Mouse (Mus musculus) adrenal gland, adult (tissue): ENCODE results near the gene Snrnp200.
"Not testable (repeated sequence)": the region's sequence is repeated elsewhere in the genome, so short reads cannot be mapped to it uniquely, and the experiment has no call there.

Experiments used
- DNase-seq, 2 experiments: peaks; one replicate each; pipeline ENCODE4 v3.0.0; 2022 to 2023; ENCODE audit warnings: low spot score in 1 of 2; ENCODE audit not compliant: inconsistent age in 2 of 2

Snrnp200 gene

DNA sequence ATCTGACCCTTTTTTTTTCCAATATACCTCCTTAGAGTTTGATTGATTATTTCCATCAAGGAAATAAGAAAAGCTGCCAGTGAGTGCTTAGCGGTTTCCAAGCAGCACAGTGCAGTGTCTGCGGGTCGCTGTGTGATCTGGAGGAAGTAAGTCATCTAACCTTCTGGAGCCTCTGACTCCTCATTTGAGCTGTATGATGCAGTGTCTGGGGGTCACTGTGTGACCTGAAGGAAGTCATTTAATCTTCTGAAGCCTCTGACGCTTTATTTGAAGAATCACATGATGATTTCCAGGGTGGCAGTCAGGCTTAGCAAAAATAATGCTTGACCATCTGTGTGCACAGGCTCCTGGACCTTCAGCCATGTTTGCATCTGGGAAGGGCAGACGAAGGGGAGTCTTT lies 44.6 kb downstream of the Snrnp200 start:
- DNase-seq = peak in 1 of 2 experiments; percentile 50

DNA sequence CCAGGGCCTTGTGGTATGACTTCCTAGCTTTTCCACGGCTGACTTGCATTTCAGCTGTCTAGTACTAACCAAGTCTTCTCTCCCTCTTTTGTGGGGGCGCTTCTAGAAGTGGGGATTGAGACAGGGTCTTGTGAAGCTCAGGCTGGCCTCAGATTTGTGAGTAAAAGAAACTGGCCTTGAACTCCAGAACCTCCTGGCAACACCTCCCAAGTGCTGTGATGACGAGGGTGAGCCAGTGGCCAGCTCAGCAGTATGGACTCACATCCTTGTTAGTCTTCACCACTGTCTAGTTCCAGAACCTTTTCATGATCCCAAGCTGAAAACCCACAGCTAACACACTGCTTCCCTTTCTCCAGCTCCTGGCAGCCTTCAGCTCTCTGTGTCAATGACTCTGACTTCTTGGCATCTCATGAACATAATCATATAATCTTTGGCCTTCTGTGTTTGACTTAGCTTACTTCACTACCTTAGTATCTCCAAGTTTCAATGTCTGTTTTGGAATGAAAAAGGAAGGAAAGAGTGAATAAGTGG lies 46.5 kb downstream of the Snrnp200 start:
- DNase-seq = peak; percentile 46 to 72

DNA sequence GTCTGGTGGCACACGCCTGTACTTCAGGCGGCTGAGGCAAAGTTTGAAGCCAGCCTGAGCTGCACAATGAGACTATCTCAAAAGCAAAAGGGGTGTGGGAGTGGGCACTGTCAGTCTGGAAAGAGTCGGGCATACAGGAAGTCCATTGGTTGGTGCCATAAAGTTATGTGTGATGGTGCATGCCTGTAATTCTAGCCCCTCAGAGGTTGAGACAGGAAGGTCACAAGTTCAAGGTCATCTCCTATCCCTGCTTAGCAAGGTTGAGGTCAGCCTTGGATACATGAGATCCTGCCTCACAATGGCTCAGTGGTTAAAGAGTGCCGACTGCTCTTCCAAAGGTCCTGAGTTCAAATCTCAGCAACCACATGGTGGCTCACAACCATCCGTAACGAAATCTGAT lies 47.1 kb downstream of the Snrnp200 start:
- no peak for DNase-seq

DNA sequence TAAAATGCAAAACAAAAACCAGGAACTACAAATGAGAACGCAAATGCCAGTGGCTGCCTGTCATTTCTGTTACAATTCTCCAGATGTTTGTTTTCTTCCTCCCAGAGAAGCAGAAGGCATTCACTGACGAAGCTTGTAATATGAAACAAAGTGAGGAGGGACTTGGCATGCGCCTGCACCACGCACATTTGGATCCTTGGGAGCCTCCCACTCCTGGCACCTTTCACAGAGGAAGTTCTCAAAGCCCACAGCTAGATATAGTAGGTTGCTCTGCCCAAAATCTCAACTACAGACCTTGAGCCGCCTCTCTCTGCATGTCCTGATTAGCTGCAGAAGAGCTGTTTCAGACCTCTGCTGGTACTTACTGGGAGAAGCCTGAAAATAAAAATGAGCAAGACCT lies 51.2 kb downstream of the Snrnp200 start:
- DNase-seq = no peak

GRCm38 (mm10) chr2:127262480-127262879 lies 54.3 kb downstream of the Snrnp200 start:
- no peak for DNase-seq

- DNase-seq = no peak
Measured at GRCm38 (mm10) chr2:127267854-127268253, 59.7 kb downstream of the Snrnp200 start.

DNA sequence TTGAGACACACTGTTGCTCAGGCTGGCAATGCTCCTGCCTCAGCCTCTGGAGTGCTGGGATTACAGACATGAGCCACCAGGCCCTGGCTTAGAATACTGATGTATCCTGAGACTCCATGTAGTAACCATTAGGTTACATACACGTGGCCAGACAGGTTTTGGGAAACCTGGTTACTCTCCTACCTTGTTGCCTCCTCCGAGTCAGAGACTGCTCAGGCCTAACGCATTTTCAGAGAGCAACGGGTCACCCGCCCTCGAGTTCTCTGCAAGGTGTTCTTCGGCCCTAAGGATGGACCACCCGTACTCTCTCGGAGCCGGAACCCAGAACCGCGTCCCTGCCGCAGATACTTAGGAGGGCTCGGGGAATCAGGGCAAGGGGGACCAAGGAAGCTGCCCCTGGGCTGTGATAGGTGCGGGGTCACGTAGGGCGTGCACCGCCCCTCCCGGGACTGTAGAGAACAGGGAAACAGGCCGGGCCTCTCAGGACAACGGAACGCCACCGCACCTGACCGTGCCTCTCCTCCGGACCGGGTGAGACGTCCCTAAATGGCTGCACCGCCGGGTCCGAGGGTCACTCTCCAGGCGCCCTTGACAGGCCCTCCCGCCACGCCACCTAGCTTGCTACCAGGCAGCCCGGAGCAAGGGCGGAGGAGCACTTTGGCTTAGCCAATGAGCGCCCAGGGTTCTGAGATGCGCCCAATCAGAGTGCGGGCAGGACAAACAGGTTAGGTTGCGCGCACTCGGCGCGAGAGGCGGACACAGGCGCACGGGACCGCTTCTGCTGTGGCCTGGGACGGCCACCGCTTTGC lies 61.5 kb downstream of the Snrnp200 start, which contains the start of gene Stard7:
Gene Stard7 (plus strand): TSS at position 728 of the 809 bp plus-strand sequence.
- DNase-seq = peak; percentile 97 to 98

- peak; percentile 93 to 96 for DNase-seq
Measured at GRCm38 (mm10) chr2:127270300-127271041, 62.3 kb downstream of the Snrnp200 start.

DNA sequence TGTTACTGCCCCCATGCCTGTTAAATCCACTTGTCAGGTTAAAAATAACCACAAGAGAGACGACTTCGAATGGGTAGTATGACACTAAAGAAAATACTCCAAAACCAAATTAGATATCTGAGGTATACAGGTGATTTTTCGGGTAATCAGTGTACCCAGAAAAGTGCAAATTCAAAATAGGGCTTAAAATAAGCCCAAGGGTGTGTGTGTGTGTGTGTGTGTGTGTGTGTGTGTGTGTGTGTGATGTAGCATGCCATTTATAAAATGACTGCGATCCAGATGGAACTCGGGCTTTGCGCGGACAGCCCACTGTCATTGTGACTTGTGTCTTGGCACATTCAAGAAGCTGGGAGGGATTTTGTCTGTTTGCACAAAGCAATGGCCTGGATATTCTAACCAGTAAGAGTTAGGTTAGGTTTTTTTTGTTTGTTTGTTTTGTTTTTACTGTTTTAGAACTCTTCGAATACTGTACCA lies 62.9 kb downstream of the Snrnp200 start:
- peak in 1 of 2 experiments; percentile 78 for DNase-seq

DNA sequence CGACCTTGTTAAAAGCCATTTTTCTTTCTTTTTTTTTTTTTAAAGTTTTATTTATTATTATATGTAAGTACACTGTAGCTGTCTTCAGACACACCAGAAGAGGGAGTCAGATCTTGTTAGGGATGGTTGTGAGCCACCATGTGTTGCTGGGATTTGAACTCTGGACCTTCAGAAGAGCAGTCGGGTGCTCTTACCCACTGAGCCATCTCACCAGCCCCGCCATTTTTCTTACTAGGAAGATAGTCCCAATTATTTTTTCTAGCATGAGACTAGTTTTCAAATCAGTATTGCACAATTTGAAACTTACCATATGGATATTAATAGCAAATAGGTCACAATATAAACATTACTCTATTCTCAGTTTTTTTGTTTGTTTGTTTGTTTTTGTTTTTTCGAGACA lies 63.9 kb downstream of the Snrnp200 start:
- not testable (repeated sequence) for DNase-seq

- DNase-seq = no peak
Measured at GRCm38 (mm10) chr2:127272806-127273205, 64.6 kb downstream of the Snrnp200 start.

- DNase-seq = peak in 1 of 2 experiments; percentile 51
Measured at GRCm38 (mm10) chr2:127274590-127274989, 66.4 kb downstream of the Snrnp200 start.

- peak in 1 of 2 experiments; percentile 70 for DNase-seq
Measured at GRCm38 (mm10) chr2:127275551-127276320, 67.5 kb downstream of the Snrnp200 start.

GRCm38 (mm10) chr2:127278162-127278561 lies 70.0 kb downstream of the Snrnp200 start:
- DNase-seq = no peak
